Mouse (Mus musculus): ENCODE data around the gene Smim13. TPM values are rescaled to one million over a fixed set of nuclear protein-coding genes. Genes with fewer than 3 reads are reported as not detected.

Gene Smim13
- polyA plus RNA-seq, 1 experiment from 2014 or later = 13.7 TPM

- WGBS = 94% methylated on average over 4 of the region's 4 CpGs
- Histone ChIP-seq H3K27me3 (ENCODE audit: control insufficient read depth, insufficient read depth, low read length) (no peaks in the 10 kb centered on the region), H3K9ac (ENCODE audit: low read length) (no peak overlapping the region), H3K4me3 (ENCODE audit: low read depth, low read length) (no peak overlapping the region), H3K4me1 (ENCODE audit: control insufficient read depth, insufficient read depth, low read length) (peaks cover 4% of the 10 kb centered on the region), H3K9me3 (ENCODE audit: control insufficient read depth, low read length) (no peaks in the 10 kb centered on the region), H3K36me3 (ENCODE audit: control insufficient read depth, insufficient read depth, low read length) (no peaks in the 10 kb centered on the region), H3K27ac (ENCODE audit: low read depth, low read length) (no peak overlapping the region), H3K4me2 (no peak overlapping the region)
- peak; percentile 66 for DNase-seq (ENCODE audit: low spot score, missing footprints)
- ATAC-seq (ENCODE audit: low FRiP score) = no peak
Observed at GRCm38 (mm10) chr13:41325346-41325745, 75.7 kb downstream of the Smim13 start.

- ATAC-seq (ENCODE audit: low FRiP score) (no peak), DNase-seq (ENCODE audit: low spot score, missing footprints) (peak; percentile 19)
- Histone ChIP-seq H3K27ac (ENCODE audit: low read depth, low read length) (no peak overlapping the region), H3K4me1 (ENCODE audit: control insufficient read depth, insufficient read depth, low read length) (peaks cover 2% of the 10 kb centered on the region; the same call in 1 of the 2 replicates), H3K4me3 (ENCODE audit: low read depth, low read length) (no peak overlapping the region), H3K27me3 (ENCODE audit: control insufficient read depth, insufficient read depth, low read length) (no peaks in the 10 kb centered on the region), H3K4me2 (no peak overlapping the region), H3K36me3 (ENCODE audit: control insufficient read depth, insufficient read depth, low read length) (no peaks in the 10 kb centered on the region), H3K9me3 (ENCODE audit: control insufficient read depth, low read length) (no peaks in the 10 kb centered on the region), H3K9ac (ENCODE audit: low read length) (no peak overlapping the region)
- 90% methylated on average over 4 of the region's 4 CpGs for WGBS
Observed at GRCm38 (mm10) chr13:41326134-41326533, 76.5 kb downstream of the Smim13 start.

Other genes with a start within 250 kb of the Smim13 start
- 99.7 and 104 TPM in 2 replicates for gene Pak1ip1, start 248.8 kb upstream of the Smim13 start, polyA plus RNA-seq (2014; fragmentation: Nextera tagmentation; extraction: Ambion mirVana)
- 198 and 200 TPM in 2 replicates for gene Tmem14c, start 233.6 kb upstream of the Smim13 start, polyA plus RNA-seq (2014; fragmentation: Nextera tagmentation; extraction: Ambion mirVana)
- gene Mak, start 170.1 kb upstream of the Smim13 start, polyA plus RNA-seq (2014; fragmentation: Nextera tagmentation; extraction: Ambion mirVana) = 0.61 TPM in 2 replicates
- not detected in 2 replicates for gene Gcm2, start 138.8 kb upstream of the Smim13 start, polyA plus RNA-seq (2014; fragmentation: Nextera tagmentation; extraction: Ambion mirVana)
- gene Sycp2l, start 135.5 kb upstream of the Smim13 start, polyA plus RNA-seq (2014; fragmentation: Nextera tagmentation; extraction: Ambion mirVana) = not detected in 2 replicates
- 48.3 and 56.3 TPM in 2 replicates for gene Elovl2, start 29.4 kb upstream of the Smim13 start, polyA plus RNA-seq (2014; fragmentation: Nextera tagmentation; extraction: Ambion mirVana)
- not detected in 2 replicates for gene Gm17364, start 24.1 kb downstream of the Smim13 start, polyA plus RNA-seq (2014; fragmentation: Nextera tagmentation; extraction: Ambion mirVana)
- 18.5 and 18.7 TPM in 2 replicates for gene Nedd9, start 237.5 kb downstream of the Smim13 start, polyA plus RNA-seq (2014; fragmentation: Nextera tagmentation; extraction: Ambion mirVana)

Data from midbrain, embryonic 11.5 days (tissue).